Mouse (Mus musculus) heart, embryonic 13.5 days (tissue): ENCODE results near the gene Crtac1. TPM values are rescaled to one million over a fixed set of nuclear protein-coding genes. Genes with fewer than 3 reads are reported as not detected.

Source experiments
- ATAC-seq: fragments of 200-750 bp; cut with Nextera tagmentation; 2 replicates; pipeline ENCODE4 v1.8.0; 2017; ENCODE audit warnings: moderate TSS enrichment; ENCODE audit not compliant: insufficient number of reproducible peaks, low FRiP score, low TSS enrichment; ENCODE audit errors: extremely low read depth
- H3K27ac ChIP-seq: fragments of 300-500 bp; sonication (generic); replicated peaks from 2 replicates; pipeline ENCODE4 v1.5.1; 2015; ENCODE audit warnings: moderate library complexity, mild to moderate bottlenecking, inconsistent platforms
- H3K27me3 ChIP-seq: fragments of 300-500 bp; sonication (generic); replicated peaks from 2 replicates; pipeline ENCODE4 v1.6.1; 2015; ENCODE audit warnings: mild to moderate bottlenecking, inconsistent platforms
- H3K36me3 ChIP-seq: fragments of 300-500 bp; sonication (generic); 2 replicates; pipeline ENCODE4 v1.6.1; 2015; ENCODE audit warnings: mild to moderate bottlenecking, inconsistent platforms
- H3K4me1 ChIP-seq: fragments of 300-500 bp; sonication (generic); 2 replicates; pipeline ENCODE4 v1.6.1; 2015; ENCODE audit warnings: inconsistent platforms
- H3K4me2 ChIP-seq: fragments of 300-500 bp; sonication (generic); 2 replicates; pipeline ENCODE4 v1.6.1; 2015; ENCODE audit warnings: inconsistent platforms, mild to moderate bottlenecking, moderate library complexity
- H3K4me3 ChIP-seq: fragments of 300-500 bp; sonication (generic); 2 replicates; pipeline ENCODE4 v1.5.1; 2015; ENCODE audit warnings: moderate library complexity, mild to moderate bottlenecking, inconsistent platforms
- H3K9ac ChIP-seq: fragments of 300-500 bp; sonication (generic); 2 replicates; pipeline ENCODE4 v1.6.1; 2015; ENCODE audit warnings: inconsistent platforms, mild to moderate bottlenecking, moderate library complexity
- H3K9me3 ChIP-seq: fragments of 300-500 bp; sonication (generic); 2 replicates; pipeline ENCODE4 v1.6.1; 2016; ENCODE audit warnings: inconsistent platforms
- WGBS: fragments of 180-500 bp; shearing (Covaris S2); methylation state at CpG from one replicate; pipeline ENCODE4 v1.1.7; 2015; ENCODE audit warnings: mixed read lengths; 5-methylcytosine and 5-hydroxymethylcytosine counted together
- polyA plus RNA-seq: library from polyadenylated mRNA; unstranded; fragments of >200 nt; fragmentation: Nextera tagmentation; extraction: Ambion mirVana; gene quantifications from 2 replicates; pipeline ENCODE4 v1.2.1, GENCODE M21; 2015

Crtac1 gene
- polyA plus RNA-seq, 1 experiment from 2014 or later: 0.75 TPM

DNA sequence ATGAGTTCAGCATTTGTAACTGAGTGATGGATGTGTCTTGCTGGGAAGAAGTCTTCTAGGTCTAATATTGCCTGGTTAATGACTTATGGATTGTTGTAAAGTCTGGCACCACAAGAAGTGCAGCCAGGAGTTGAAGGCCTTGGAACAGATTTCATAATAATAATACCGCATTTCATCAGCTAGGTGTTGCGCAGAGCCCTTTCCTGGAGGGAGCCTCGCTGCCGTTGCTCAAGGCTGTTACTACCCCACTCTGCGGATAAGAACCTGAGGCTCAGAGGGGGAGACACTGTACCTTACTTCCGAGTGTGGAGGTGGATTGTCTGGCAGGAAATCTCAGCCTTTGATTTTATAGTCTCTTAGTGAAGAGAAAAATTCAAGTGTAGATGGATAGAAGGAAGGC lies 154.3 kb downstream of the Crtac1 start:
- Histone ChIP-seq H3K4me3 (no peak overlapping the region), H3K36me3 (no peaks in the 10 kb centered on the region), H3K4me1 (peaks cover 4% of the 10 kb centered on the region; the same call in 1 of the 2 replicates), H3K9me3 (no peaks in the 10 kb centered on the region), H3K9ac (no peak overlapping the region), H3K4me2 (no peak overlapping the region), H3K27ac (no peak overlapping the region), H3K27me3 (peaks cover 30% of the 10 kb centered on the region)
- ATAC-seq: no peak
- 73% methylated on average over 6 of the region's 6 CpGs for WGBS

DNA sequence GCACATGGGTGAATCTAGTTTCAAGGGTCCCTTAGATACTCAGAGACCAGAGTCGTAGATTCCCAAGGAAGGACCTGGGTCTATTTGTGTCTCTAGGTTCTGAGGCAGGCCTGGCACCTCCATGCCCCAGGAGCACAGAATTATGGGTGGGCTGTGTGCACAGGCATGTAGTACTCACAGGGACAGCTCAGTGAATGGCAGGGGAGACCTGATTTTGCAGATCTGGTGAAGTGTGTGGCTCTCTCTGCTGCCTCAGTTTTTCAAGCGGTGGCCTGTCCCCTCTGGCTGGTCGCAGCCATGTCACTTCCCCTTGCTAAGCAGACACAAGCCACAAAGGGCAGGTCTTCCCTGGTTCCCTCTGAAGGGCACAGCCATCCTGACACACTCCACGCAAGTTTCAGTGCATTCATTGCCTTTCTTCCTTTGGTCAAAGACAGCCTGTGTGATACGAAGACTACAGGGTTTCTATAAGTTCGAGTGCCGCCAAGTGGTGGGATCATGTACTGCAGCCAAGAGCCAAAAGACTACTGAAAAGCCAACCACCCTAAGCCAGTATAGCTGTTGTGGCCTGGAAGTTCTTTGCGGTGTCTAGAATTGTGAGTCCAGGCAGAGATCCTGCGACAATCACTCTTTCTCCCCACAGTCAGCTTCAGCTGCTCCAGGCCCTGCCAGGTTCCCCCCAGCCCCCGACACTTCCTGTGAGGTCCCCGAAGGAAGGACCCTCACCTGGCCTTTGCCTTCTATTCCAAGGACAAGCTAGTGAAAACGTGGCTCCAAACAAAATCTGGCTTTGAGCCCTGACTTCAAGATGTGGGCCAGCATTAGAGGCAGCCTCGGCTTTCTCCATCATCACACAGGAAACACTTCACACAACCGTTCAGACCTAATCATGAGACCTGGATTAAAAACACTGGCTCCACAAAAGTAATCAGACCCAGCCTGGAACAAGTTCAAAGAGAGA lies 159.3 kb downstream of the Crtac1 start:
- peaks cover 57% of the 10 kb centered on the region for H3K27me3 ChIP-seq
- WGBS: 36% methylated on average over 14 of the region's 14 CpGs

DNA sequence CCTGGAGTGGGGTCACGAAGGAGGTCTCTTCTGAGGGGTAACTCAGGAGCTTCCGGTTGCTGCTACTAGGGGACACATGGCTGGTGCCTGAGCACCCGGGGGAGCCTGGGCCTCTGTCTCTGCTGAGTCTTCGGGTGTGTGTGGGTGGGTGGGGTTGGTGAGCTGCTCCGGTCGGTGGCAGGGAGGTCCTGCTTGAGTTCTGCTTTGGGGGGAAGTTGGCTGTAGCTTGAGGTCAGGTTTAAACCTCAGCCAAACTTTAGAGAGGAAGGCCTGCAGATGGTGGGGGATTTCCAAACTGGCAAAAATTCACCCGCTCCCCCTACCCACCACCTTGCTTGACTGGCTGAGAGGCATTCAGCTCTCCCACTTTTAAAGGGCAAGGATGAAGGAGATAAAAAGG lies 160.4 kb downstream of the Crtac1 start:
- no peaks in the 10 kb centered on the region for H3K36me3 ChIP-seq
- peaks cover 67% of the 10 kb centered on the region for H3K27me3 ChIP-seq
- peaks cover 5% of the 10 kb centered on the region; the same call in 1 of the 2 replicates for H3K4me1 ChIP-seq
- H3K27ac ChIP-seq: no peak overlapping the region
- no peak overlapping the region for H3K4me3 ChIP-seq
- H3K4me2 ChIP-seq: no peak overlapping the region
- 75% methylated on average over 7 of the region's 7 CpGs for whole genome bisulfite sequencing
- no peak for ATAC-seq
- H3K9ac ChIP-seq: no peak overlapping the region
- no peaks in the 10 kb centered on the region for H3K9me3 ChIP-seq

More for the DNA sequence above, 159.3 kb downstream of the Crtac1 start:
- Histone ChIP-seq H3K4me3 (no peak overlapping the region), H3K9ac (no peak overlapping the region), H3K9me3 (no peaks in the 10 kb centered on the region), H3K36me3 (no peaks in the 10 kb centered on the region), H3K4me1 (peaks cover 5% of the 10 kb centered on the region; the same call in 1 of the 2 replicates), H3K27ac (no peak overlapping the region), H3K4me2 (no peak overlapping the region)
- no peak for ATAC-seq

DNA sequence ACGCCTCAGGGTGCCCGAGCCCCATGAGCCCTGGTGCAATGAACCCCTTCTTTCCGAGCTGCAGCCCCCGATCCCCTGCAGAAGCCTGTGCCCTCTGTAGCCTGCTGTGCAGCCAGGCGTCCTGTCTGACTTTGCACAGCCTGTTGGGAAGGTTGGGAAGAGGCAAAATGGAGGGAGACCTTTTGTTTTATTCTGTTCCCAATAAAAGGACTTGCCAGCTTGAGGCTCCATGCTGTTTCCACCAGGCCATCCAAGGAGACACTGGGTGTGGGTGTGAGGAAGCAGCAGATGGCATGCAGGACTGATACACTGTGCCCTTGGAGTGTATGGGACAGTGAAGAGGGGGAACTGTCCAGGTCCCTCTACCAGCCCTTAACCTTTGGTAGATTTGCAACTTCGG lies 161.5 kb downstream of the Crtac1 start:
- peaks cover 70% of the 10 kb centered on the region for H3K27me3 ChIP-seq
- WGBS: 42% methylated on average over 6 of the region's 6 CpGs

DNA sequence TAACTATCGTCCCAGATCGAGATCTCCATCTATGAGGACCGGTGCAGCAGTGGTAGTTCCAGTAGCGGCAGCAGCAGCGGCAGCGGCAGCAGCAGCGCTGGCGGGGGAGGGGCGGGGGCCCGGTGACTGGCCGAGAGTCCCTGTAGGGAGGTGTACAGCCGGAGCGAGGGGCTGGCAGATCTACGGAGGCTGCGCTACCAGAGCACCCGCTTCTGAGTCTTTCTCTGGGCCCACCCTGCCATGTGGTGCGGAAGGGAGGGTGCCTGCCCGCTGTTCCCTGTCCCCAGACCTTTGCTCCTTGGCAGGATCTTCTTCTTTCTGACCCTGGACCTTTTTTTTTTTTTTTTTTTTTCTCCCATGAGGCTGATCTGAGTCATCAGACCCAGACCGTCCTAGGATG lies 163.2 kb downstream of the Crtac1 start:
- H3K9ac ChIP-seq: peak overlapping the region; percentile 40; the same call in 1 of the 2 replicates
- H3K27me3 ChIP-seq: peaks cover 69% of the 10 kb centered on the region
- H3K4me3 ChIP-seq: peak overlapping the region; percentile 31
- peak overlapping the region; percentile 63 for H3K4me2 ChIP-seq
- WGBS: 0% methylated on average over 19 of the region's 19 CpGs
- H3K9me3 ChIP-seq: no peaks in the 10 kb centered on the region
- no peaks in the 10 kb centered on the region for H3K36me3 ChIP-seq
- no peak overlapping the region for H3K27ac ChIP-seq
- H3K4me1 ChIP-seq: peaks cover 5% of the 10 kb centered on the region; the same call in 1 of the 2 replicates
- ATAC-seq: no peak

More for the DNA sequence above, 161.5 kb downstream of the Crtac1 start:
- ATAC-seq: no peak
- peaks cover 5% of the 10 kb centered on the region; the same call in 1 of the 2 replicates for H3K4me1 ChIP-seq
- no peak overlapping the region for H3K4me2 ChIP-seq
- no peaks in the 10 kb centered on the region for H3K9me3 ChIP-seq
- no peak overlapping the region for H3K4me3 ChIP-seq
- H3K27ac ChIP-seq: no peak overlapping the region
- H3K36me3 ChIP-seq: no peaks in the 10 kb centered on the region
- H3K9ac ChIP-seq: no peak overlapping the region

DNA sequence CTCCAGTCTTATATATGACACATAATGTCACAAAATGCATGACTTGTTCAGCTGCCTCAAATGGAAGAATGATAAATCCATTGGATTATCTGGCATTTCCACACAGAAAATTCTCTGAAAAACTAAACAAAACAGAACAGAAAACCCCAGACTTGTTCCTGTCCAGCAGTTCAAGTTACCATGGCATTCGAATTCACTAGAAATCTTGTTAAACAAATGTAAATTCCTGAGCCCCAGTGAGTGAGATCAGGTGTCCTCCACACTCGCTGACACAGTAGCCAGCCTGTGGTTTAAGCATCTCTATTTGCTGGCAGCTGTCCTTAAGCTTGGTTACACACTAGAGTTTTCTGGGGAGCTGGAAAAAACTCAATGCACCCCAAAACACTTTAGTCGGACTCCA lies 168.1 kb downstream of the Crtac1 start:
- Histone ChIP-seq H3K9me3 (no peaks in the 10 kb centered on the region), H3K27ac (no peak overlapping the region), H3K27me3 (peaks cover 38% of the 10 kb centered on the region), H3K4me2 (no peak overlapping the region), H3K36me3 (no peaks in the 10 kb centered on the region), H3K4me3 (no peak overlapping the region), H3K4me1 (peaks cover 5% of the 10 kb centered on the region; the same call in 1 of the 2 replicates), H3K9ac (no peak overlapping the region)
- WGBS: 46% methylated on average over 3 of the region's 3 CpGs
- no peak for ATAC-seq

DNA sequence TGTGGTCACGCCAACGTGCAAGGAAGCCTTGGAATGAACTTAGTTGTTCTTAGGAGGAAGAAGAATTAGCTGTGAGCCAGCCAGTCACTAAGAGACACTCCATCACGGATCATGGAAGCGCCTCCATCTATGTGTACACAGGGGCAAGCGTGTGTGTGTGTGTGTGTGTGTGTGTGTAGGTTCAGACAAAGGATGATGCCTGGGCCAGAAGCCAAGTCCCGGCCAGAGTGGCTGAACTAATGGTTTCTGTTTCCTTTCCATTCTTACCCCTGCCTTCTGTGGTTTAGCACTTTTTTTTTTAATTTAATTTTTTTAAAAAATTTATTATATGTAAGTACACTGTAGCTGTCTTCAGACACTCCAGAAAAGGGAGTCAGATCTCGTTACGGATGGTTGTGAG lies 171.1 kb downstream of the Crtac1 start:
- Histone ChIP-seq H3K27me3 (peaks cover 34% of the 10 kb centered on the region), H3K4me3 (no peak overlapping the region), H3K27ac (no peak overlapping the region), H3K9ac (no peak overlapping the region), H3K9me3 (no peaks in the 10 kb centered on the region), H3K4me2 (no peak overlapping the region), H3K36me3 (no peaks in the 10 kb centered on the region), H3K4me1 (peaks cover 2% of the 10 kb centered on the region)
- 63% methylated on average over 8 of the region's 8 CpGs for WGBS
- no peak for ATAC-seq

DNA sequence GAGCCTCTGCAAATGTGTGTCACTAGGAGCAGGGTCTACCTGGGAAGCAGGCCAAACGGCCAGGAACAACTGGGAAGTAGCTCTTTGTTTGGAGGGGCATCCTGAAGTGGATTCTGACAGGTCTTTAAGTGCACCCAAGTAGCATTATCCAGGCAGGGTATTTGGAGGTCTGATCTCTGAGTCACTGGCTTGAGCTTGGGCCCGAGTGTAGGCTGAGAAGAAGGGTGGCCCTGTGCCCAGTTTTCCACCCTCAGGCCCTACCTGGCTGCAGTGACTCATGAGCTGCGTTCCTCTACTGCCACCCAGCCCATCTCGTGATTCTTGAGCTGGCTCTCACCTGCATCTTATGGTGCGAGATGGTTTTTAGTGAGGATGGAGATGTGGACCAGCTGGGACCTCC lies 173.0 kb downstream of the Crtac1 start:
- Histone ChIP-seq H3K4me2 (no peak overlapping the region), H3K27ac (no peak overlapping the region), H3K36me3 (no peaks in the 10 kb centered on the region), H3K27me3 (peaks cover 46% of the 10 kb centered on the region), H3K9ac (no peak overlapping the region), H3K4me3 (no peak overlapping the region), H3K4me1 (peaks cover 5% of the 10 kb centered on the region), H3K9me3 (no peaks in the 10 kb centered on the region)
- ATAC-seq: no peak
- 57% methylated on average over 5 of the region's 5 CpGs for WGBS

DNA sequence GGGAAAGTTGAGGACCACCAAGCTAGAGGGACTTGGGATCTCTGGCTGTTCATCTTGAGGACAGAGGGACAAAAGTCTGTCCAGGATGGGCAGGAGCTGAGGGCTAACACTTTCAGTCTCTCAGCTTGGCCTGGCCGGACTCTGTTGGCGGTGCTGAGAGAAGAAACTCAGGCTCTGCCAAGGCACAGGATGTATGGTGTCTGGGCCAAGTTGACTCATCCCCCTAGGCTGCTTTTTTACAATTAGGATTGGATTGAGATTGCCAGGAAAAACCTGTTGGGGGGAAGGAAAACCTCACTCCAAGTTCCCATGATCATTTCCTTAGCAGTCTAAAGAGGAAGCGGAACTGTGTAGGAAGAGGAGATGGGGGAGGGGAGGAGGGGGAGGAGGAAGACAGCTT lies 173.6 kb downstream of the Crtac1 start:
- H3K4me2 ChIP-seq: no peak overlapping the region
- H3K4me3 ChIP-seq: no peak overlapping the region
- no peak overlapping the region for H3K27ac ChIP-seq
- H3K27me3 ChIP-seq: peaks cover 52% of the 10 kb centered on the region
- WGBS: 74% methylated on average over 3 of the region's 3 CpGs
- H3K36me3 ChIP-seq: no peaks in the 10 kb centered on the region
- H3K9ac ChIP-seq: no peak overlapping the region
- H3K4me1 ChIP-seq: peaks cover 5% of the 10 kb centered on the region
- no peaks in the 10 kb centered on the region for H3K9me3 ChIP-seq
- ATAC-seq: no peak

DNA sequence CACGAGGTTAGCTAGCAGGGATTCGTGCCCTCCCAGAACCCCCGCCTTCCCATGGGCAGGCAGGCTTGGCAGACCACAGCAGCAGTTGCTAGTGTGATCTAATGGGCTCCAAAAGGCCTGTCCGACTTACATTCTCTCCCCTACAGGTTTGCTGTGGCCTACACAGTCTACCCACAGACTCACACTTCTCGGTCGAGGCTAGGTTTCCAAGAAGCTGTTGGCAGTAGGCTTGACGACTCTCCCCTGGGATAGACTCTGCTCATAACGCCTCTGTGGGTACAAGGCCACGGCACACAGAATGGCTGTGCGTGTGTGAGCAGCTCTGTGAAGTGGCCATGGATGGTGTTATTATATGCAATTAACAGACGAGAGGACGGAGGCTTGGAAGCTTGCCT lies 174.3 kb downstream of the Crtac1 start:
- Histone ChIP-seq H3K4me3 (no peak overlapping the region), H3K4me2 (no peak overlapping the region), H3K36me3 (no peaks in the 10 kb centered on the region), H3K4me1 (peaks cover 5% of the 10 kb centered on the region), H3K9me3 (no peaks in the 10 kb centered on the region), H3K9ac (no peak overlapping the region), H3K27me3 (peaks cover 57% of the 10 kb centered on the region), H3K27ac (no peak overlapping the region)
- ATAC-seq: no peak
- WGBS: 80% methylated on average over 12 of the region's 12 CpGs

DNA sequence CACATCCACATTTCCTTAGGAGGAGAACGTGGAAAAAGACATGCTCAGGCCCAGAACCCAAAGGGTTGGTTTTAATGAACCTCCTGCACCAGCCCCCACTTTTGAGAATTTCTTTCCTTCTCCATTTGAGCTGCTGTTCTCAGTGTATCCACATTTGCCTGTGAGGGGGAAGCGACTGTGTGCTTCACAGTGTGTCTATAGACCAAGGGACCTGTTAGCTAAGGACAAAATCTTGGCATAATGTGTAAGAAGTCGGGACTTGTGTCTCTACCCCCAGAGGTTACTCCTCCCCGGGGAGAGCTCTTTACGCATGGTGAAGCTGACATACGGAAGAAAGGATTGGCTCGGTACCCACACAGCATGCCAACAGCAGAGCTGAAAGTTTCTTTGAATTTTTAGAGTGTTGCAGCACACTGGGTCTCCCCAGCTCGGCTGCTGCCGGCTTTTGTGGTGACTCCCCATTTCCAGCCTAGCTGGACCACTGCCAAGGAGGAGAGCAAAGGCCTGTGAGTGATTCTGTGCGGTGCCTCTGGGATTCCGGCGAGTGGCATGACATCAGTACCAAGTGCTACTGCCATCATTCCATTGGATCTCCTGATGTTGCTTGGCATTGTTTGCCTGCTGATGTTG lies 174.9 kb downstream of the Crtac1 start:
- WGBS: 80% methylated on average over 12 of the region's 12 CpGs
- H3K9ac ChIP-seq: no peak overlapping the region
- no peak overlapping the region for H3K27ac ChIP-seq
- H3K36me3 ChIP-seq: no peaks in the 10 kb centered on the region
- peaks cover 5% of the 10 kb centered on the region for H3K4me1 ChIP-seq
- peaks cover 62% of the 10 kb centered on the region for H3K27me3 ChIP-seq
- H3K4me3 ChIP-seq: no peak overlapping the region
- ATAC-seq: no peak
- H3K4me2 ChIP-seq: no peak overlapping the region
- H3K9me3 ChIP-seq: no peaks in the 10 kb centered on the region
